Mouse (Mus musculus): ENCODE results near the gene Gm13090.

Gm13090 gene

DNA sequence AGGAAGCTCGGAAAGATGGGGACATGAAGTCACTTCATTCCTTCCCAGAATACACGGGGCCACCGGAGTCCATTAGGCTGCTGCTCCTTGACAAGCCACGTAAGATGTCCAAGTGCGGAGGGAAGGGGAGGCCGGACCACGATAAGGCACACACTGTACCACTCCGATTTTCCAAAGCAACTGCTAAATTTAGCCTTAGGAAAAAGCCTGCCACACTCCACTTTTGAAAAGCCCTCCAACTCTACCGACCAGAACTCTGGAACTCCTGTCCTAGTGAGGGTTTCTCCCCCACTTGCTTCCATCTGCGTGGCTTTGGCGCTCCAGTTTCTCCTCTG, 7.7 kb downstream of the Gm13090 start:
- DNase-seq (ENCODE audit: low spot score in 2 of 2), result no peak

DNA sequence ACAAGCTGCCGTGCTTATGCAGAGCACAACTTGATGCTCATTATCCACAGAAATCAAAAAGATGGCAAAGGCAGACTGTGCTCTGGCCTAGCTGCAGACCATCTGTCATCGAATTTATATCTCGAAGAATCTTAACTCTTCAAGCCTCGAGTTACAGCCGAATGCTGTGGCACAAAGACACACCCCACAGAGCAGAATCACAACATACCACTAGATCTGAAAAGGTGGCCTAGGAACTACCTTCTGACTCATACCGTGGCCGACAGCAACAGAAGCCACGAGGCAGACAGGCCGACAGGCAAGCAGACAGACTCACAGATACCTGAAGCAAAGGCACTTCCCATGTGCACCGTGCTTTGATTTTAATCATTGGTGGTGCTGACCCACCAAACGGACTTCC, 14.3 kb downstream of the Gm13090 start:
- DNase-seq (ENCODE audit: low spot score in 2 of 2), result no peak

DNA sequence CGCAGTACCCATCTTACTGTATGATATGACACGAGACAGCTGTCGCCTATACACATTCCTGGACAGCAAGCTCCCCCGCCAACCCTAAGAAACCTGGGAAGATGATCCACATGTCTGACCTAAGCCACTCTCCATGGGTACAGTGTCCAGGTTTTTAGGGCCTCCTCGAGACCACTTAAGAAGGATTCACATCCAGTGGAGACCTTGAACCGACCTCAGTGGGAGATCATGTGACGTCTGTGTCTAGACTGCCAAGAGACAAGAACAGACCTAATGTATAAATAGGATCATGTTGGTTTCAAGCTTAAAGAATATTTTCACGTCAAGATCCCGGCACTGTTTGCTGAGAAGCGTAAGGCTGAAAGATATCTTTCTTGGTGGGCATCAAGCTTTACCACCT, 14.8 kb downstream of the Gm13090 start:
- DNase-seq (ENCODE audit: low spot score in 2 of 2), result no peak

DNA sequence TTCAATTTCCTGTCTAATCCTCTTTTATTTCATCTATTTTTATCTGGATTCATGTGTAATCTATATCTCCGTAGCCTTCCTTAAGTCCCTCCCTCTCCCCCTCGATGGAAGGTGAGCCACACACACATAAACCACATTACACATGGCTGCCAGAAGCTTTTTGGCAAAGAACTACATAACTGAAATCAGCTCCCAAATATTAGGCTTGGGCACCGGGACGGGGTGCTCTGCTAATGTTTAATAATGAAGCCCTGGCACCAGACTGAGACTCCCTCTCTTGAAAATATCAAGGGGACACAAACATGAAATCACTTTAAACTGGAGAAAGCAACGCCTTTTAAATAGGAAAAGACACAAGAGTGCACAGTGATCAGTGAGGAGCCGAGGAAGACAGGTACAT, 16.5 kb downstream of the Gm13090 start:
- no peak for DNase-seq (ENCODE audit: low spot score in 2 of 2)

DNA sequence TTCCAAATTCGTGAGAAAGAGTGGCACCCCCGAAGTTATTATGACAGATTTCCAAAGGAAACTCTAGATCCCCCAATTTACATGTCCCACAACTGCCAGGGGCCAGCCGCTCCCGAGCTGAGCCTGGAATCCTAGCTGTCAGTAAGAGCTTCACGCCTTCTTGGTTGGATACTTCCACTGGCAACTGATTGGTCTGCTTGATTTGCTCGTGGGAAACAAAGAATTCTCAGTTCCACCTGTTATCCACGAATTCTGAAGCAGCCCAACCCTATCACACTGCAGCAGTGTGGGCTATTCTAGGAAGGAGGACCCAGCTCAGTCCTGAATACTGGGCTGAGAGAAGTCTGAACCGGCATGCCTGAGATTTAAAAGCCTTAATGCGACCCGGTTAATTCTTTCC, 17.1 kb downstream of the Gm13090 start:
- DNase-seq (ENCODE audit: low spot score in 2 of 2), result no peak

DNA sequence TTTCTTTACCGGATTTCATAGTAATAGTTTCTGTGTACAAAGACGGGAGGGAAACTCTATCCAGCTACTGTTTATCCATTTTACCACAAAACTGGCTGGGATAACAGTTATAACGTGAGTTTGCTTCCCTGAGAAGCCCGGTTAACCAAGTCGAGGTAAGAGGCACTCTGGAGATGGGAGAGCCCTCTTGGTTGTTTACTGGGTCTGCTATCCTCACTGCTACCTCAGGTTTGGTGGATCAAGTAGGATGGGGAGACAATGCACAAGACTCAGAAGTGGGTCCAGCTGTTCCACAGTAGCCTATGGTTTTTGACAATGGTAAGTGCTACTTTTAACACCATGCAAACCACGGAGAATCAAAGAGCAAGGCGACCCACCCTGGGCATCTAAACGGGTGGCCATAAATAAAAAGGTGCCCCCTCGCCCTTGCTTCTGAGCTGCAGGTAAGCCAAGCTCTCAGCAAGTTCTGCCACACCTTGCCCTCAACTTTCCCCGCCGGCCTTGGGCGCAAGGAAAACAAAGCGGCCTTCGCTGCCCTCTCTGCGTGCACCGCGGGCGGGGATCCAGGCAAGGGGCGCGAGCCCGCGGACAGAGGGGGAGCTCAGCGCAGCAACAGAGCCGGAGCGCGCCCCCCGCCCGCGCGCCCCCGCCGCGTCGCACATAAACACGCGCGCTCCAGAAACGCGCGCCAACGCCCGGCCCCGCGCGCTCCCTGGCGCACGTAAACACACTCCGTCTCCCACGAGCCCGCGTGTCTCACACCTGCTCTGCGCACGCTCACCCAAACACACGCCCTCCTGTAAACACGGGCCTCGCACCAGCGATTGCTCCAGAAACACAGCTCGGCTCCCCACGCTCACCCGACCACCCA, 18.0 kb downstream of the Gm13090 start:
- no peak for DNase-seq (ENCODE audit: low spot score in 2 of 2)

DNA sequence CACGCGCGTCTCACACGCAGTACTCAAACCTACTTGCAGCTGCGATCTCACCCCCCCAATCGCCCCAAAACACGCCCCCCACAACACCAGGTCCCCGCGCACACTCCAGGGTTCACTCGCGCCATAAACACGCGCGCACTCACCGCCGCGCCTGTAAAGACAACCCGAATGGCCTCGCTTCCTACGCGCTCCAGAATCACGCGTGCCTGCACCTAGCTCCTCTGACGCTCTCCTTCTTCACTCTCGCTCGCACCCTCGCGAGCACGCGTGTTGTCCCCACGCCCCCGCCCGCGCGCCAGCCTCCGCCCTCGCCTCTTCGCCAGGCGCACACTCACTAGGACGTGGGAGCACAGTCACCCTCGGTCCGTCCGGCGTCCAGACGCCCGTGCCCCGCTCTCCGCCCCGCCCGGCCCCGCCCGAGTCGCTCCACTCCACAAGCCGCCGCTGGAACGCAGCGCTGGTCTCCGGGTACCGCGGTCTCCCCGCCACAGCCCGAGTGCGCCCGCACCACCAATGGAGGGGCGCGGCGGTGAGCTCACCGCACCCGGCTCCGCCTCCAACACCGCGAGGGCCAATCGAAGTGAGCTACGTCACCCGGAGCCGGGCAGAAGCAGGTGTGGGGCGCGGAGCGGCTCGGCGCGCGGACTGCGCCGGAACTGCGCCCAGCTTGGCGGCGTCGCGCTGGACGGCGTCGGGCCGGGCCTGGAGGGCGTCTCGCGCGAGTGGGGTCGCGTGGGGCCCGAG, 18.8 kb downstream of the Gm13090 start:
- peak; percentile 38 to 64 for DNase-seq (ENCODE audit: low spot score in 2 of 2)

DNA sequence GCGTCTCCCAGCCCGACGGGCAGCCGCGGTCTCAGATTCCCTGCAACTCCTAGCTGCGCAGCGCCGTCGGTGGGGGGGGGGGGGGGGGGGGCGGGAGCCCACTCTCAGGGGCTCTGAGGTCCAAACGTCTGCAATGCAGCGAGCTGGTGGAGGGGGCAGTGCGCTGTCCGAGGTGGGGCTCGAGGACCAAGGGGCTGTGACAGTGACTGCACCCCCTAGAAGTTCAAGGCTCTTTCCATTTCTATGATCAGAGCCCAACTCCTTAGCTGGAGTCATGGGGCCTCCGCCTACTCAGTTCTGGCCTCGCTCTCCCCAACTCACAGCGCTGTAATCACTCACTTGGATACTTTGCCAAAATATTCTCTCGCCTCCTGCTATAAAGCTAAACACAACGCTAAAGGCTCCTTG, 19.5 kb downstream of the Gm13090 start:
- DNase-seq (ENCODE audit: low spot score in 2 of 2), result no peak

DNA sequence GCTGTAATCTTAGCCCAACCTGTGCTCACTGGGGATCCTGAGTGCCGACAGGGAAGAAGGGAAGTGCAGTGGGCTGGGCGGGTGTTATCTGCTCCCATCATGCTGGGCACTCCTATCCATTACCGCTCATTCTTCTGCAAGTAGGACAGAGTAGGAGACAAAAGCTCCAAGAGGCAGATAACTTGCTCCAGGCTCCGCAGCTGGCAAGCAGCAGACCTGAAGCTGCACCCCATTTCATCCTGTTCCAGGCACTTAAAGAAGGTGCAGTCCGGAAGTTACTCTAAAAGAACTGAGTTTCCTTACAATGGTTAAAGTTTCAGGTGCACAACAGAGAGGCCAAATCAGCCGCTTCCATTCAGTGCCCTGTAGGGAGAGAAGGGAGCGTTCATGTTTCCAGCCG, 21.9 kb downstream of the Gm13090 start:
- no peak for DNase-seq (ENCODE audit: low spot score in 2 of 2)

DNA sequence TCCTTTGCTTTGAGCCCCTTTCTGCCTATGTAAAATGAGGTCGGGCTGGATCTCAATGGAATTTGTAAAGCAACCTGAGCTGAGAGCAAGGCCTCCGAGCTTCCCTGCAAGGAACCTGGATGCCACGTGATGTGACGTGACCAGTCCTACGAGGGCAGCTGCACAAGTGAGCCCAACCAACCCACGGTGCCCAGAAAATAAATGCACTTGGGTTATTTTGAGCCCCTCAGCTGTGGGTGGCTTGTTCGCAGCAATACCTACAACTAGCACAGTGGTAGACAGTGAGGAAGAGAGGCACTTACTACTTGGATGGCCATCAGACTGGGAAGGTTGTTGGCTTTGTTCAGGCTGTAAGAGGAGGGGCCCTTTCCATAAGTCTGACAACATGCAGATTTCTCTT, 25.2 kb downstream of the Gm13090 start:
- DNase-seq (ENCODE audit: low spot score in 2 of 2), result no peak

DNA sequence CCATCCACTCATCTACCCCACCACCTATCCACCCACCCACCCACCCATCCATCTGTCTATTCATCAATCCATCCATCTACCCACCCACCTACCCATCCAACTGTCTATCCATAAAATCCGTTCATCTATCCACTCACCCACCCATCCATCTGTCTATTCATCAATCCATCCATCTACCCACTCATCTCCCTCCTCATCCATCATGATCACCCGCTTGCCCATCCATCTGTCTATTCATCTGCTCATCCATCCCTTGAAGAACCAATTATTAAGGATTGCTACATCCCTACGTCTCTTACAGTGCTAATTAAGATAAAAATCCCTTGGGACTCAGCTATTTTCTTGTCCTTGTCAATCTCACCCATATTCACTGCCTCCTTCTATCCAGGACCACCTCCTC, 29.5 kb downstream of the Gm13090 start:
- no peak for DNase-seq (ENCODE audit: low spot score in 2 of 2)

DNA sequence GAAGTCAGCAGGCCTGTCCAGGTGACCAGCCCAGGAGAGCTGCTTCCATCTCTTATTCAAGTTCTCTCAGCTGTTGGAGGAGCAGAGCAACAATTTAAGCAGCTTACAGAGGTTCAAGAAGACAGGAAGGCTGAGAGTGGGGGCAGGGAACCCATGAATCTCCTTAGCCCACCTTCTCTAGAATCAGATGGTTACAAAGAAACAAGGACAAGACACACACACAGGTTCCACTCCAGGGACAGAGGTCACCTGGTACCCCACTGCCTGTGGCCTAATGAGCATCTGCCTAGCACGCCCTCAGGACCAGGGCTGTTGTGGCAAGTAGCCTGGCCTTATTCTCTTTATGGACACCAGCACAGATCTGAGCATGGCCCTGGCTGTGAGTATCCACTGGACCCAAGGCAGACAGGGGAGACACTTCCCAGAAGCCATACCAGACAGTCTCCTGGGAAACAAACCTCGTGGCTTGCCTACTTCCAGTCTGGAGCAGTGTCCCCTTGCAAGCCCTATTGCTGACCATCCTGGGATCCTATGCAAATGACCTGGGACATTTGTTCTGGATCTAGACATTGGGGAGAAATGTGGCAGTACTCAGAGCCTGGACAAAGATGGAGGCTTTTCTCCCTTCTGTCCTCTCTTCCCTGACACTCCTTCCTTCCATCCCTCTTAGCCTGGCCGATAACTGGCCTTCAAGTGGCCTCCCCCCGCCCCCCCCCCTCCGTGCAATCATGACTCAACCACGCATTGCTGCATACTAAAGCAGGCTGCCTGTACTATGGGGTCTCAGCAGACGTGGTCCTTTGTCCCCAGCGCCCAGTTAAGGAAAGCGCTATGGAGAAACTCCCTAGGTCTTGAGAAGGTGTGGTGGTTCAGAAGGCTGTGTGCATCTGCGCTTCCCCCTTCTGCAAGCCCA, 38.5 kb downstream of the Gm13090 start:
- no peak for DNase-seq (ENCODE audit: low spot score in 2 of 2)

DNA sequence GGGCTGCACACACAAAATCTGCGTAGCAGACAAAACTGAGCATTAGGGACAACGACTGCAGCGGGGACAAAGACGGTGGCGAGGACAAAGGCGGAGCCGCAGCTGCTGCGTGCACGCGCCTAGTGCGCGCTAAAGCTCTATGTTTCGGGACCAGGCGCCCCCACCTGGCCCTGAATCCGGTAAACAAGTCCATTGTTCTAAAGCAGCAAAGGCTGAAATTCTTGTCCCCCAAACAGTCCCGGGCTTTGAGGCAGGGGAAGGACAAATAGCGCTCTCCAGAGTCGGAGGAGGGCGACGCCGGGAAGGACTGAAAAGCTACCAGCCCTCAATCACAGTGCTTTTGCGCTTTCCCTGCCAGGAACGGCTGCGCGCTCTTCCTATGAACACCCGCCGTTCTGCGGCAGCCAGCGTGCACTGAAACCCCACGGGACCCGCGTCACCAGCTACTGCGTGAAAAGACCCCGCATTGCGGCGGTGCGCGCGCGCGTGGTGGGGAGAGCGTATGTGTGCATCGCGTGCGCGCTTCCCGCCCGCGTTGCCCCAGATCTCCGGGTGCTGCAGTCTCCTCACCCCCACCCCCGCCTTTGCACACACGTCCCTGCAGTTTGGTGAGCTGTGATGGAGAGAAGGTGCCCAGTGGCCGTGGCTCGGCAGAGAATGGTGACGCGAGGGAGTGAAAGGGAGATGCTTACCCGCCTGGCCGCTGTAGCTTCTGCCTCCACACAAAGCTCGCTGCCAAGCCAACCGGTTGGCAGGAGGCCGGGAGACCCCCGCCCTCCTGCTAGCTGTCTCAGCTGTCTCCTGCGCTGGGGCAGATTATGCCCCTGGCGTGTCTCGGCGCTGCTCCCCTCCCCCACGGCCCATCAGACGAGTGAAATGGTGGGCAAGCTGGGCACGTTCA, 39.5 kb downstream of the Gm13090 start:
- no peak for DNase-seq (ENCODE audit: low spot score in 2 of 2)

DNA sequence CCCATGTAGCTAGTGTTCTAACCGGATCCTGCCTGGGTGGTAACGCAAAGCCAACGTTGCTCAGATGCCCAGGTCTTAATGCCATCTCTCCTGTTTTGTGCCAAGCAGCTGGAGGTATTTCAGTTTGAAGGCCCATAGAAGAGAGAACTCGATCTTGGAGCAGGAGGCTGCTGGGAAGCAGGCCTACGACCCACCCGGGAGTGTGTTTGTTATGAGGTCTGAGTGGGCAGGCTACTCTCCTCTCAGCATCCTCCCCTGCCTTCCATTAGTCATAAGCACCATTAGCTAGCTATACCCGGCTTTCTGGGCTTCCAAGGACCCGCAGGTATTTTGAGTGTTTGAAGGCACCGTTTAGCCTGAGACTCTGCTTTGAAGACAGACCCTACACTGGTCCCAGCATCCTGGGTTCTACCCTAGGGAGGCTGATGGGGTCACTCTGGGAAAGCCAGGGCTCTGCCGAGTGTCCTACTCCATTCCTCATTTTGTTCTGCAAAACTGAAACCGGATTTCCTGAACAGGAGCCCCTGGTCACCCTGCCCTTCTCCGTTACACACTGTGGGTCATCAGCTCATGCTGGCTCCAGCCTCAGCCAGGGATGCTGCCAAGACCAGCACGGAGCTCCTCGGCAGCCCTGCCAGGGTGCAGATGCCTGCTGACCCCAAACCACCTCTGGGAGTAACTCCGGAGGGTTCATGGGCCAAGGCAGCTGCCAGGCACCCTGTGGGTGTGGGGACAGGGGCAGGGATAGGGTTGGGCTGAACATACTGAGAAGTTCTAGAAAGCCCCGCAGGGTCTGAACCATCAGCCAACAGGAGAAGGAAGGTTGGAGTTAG, 40.6 kb downstream of the Gm13090 start:
- DNase-seq (ENCODE audit: low spot score in 2 of 2), result no peak

DNA sequence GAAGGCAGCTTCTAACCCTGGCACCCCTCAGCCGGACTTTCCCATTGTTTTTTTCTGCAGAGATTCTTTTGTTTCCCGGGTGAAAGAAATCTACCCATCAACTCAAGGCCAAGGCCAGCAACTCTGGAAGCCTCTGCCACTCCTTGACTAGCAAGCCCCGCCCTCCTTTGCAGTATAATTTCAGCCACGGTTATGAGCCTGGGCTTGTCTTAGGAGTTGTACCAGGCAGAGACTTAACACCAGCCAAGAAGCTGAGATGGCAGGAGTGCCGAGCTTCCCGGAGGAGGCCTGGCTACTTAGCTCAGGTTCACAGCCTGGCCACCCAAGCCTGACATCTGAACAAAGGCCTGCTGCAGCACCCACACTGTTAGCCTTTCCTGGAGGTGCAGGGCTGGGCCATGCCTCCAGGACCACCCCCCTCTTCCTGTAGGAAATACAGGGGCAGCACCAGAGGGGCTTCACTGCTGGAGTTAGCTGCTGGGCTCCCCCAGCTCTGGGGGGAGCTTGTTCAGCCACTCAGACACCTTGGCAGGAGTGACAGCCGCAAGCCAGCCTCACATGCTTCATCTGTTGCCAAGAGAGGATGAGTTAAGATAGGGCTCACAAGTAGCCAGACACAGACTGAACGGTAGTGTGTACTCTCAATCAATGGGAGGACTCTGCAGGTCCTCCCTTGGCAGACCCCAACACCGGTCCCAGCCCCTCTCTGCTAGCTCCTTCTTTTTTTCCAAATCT, 41.6 kb downstream of the Gm13090 start:
- no peak for DNase-seq (ENCODE audit: low spot score in 2 of 2)

DNA sequence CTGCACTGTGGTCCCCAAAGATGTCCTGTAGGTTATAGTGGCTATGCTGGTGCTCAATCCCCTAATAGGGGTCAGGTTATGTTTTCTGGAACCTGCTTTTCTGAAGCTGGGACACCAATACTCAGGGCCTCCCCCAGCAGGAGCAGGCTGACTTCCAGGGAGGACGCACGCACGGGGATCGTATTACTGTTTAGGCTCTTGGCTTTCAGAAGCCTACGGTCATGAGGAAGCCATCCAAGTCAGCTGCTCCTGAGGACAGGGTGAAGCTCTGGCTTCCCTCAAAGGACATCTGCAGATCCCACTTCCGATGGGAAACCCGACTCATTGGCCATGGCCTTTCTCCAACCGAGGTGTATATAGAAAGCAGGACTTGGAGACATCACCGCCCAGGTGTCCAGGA, 43.1 kb downstream of the Gm13090 start:
- no peak for DNase-seq (ENCODE audit: low spot score in 2 of 2)

DNA sequence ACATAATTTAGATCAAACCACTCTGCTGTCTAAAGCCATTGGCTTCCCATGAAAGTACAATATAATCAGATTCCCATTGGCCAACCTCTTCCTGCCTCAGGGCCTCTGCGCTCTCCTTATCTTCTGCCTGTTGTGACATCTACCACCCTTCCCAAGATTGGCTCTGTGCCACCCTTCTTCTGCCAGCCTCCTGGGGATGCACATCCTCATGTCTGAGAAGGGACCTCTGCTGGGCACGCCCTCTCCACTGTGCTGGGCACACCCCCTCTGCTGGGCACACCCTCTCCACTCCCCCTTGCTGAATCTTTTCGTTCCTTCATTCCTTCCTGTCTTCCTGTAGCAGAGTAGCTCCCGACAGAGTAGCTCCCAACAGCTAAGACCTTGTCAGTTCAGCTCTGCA, 44.4 kb downstream of the Gm13090 start:
- DNase-seq (ENCODE audit: low spot score in 2 of 2), result no peak

DNA sequence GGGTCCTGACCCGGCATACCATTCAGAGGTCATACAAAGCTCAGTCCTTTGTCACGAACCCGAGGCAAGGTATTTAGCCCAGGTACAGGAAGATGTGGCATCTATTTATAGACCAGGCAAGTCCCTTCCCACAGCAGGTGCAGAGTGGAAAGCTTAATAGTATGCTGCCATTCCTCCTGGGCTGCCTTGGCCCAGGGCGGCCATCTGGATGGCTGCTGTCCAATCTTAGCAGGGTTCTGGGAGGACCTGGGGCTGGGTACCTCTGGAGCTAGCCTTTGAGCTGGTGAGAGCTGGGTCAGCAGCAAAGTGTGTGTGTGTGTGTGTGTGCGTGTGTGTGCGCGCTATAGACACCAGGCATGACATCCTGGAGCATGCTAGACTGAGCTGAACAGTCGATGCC, 46.1 kb downstream of the Gm13090 start:
- no peak for DNase-seq (ENCODE audit: low spot score in 2 of 2)

DNA sequence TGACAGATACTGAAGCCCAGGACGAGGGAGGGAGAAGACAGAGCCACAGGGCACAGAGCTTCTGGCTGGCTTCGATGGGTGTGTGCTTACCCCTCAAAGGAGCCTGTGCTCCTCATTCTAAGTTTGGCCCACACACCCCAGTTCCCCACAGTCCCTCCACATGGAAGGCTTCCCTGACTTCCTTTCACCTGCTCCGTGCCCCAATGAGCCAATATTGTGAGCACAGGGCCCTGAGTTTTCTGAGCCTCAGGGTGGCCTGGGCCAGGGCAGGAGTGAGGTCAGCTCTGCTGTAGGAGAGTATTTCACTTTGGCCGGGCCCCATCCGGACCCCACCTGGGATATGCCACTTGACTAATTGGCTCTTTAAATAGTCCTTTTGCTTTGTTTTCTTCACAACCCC, 48.3 kb downstream of the Gm13090 start:
- no peak for DNase-seq (ENCODE audit: low spot score in 2 of 2)

DNA sequence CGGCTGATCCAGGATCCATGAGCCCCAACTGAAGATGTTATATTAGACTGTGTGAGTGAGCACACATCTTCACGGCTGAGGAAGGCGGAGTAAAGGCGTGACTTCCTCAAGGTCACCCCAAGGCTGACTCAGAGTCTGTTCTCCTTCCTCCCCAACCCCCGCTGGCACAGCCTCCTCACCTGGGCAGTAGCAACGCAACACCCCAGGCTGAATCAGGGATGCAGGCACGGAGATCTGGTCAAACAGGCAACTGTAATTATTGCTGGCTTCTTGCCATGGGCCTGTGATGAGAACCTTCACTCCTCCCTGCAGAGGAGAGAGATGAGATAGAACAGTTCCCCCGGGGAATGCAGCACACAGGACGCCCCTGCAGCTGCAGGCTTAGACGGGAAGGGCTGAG, 48.8 kb downstream of the Gm13090 start:
- DNase-seq (ENCODE audit: low spot score in 2 of 2), result no peak

Measured in natural killer cell, adult 2 months (primary cell).